ENCODE assay signal across 21 mouse cellular contexts in genomic region chr13:41442145-41442544, GRCm38 (mm10).
"Had no signal": no experiment of that assay in that cellular context is flagged by ENCODE, and none has a peak within 500 bp of the region (broad histone marks: within the 10 kb centered on the region; RNA-seq: fewer than 3 reads in every experiment).

No protein-coding gene starts in this region.

- H3K9me3 ChIP-seq: limb, embryonic 12.5 days; limb, embryonic 15.5 days; neural tube, embryonic 12.5 days; neural tube, embryonic 15.5 days had no signal

- H3K9ac ChIP-seq: limb, embryonic 12.5 days; limb, embryonic 15.5 days; liver, embryonic 14.5 days; liver, postnatal 0 days; lung, embryonic 14.5 days; neural tube, embryonic 12.5 days; neural tube, embryonic 15.5 days had no signal

- H3K36me3 ChIP-seq: limb, embryonic 12.5 days; limb, embryonic 15.5 days; neural tube, embryonic 12.5 days; neural tube, embryonic 15.5 days had no signal

- H3K4me3 ChIP-seq: limb, embryonic 12.5 days; limb, embryonic 15.5 days; neural tube, embryonic 12.5 days; neural tube, embryonic 15.5 days had no signal

- H3K4me1 ChIP-seq: neural tube, embryonic 15.5 days had no signal

- ATAC-seq: liver, postnatal 0 days; lung, postnatal 0 days had no signal

- DNase-seq: kidney, adult 9 months; kidney, postnatal 14 days; kidney, postnatal 4 days; left cerebral cortex, postnatal 4 days; liver, postnatal 0 days; lung, embryonic 14.5 days; right cerebral cortex, adult 18-20 months; right cerebral cortex, postnatal 14 days; right cerebral cortex, postnatal 4 days; thymus, adult 2 months; thymus, postnatal 14 days; thymus, postnatal 4 days had no signal

- H3K4me2 ChIP-seq: limb, embryonic 12.5 days; limb, embryonic 15.5 days; liver, embryonic 11.5 days; lung, embryonic 14.5 days; neural tube, embryonic 12.5 days; neural tube, embryonic 15.5 days had no signal

- H3K27ac ChIP-seq: limb, embryonic 12.5 days; limb, embryonic 15.5 days; liver, embryonic 14.5 days; macrophage; neural tube, embryonic 12.5 days; neural tube, embryonic 15.5 days; stomach, postnatal 0 days had no signal

- H3K27me3 ChIP-seq: limb, embryonic 12.5 days; limb, embryonic 15.5 days; neural tube, embryonic 12.5 days; neural tube, embryonic 15.5 days had no signal
